Mouse (Mus musculus) stomach, postnatal 0 days (tissue): Measurements from ENCODE around the gene Slc10a7.

Source experiments
- CTCF ChIP-seq: IDR thresholded peaks from 2 replicates; pipeline ENCODE4 v1.5.1; 2016; ENCODE audit warnings: antibody characterized with exemption, low read depth, mild to moderate bottlenecking, moderate library complexity
- EP300 ChIP-seq: optimal IDR thresholded peaks from 2 replicates; pipeline ENCODE3; 2016; ENCODE audit warnings: antibody characterized with exemption

- TF ChIP-seq CTCF = no peak
- no peak for TF ChIP-seq EP300
Measured at GRCm38 (mm10) chr8:78647846-78648245, 138.7 kb downstream of the Slc10a7 start.
